Mouse (Mus musculus) hematopoietic stem cell, adult 5-6 weeks (primary cell): ENCODE results near the gene 4930512M02Rik. TPM values are rescaled to one million over a fixed set of nuclear protein-coding genes. Genes with fewer than 3 reads are reported as not detected.

Experiments
- total RNA-seq: library from RNA; stranded (forward); fragments of 172-1452, 232-1000 nt; gene quantifications from 2 replicates; pipeline ENCODE4 v1.2.3, GENCODE M21; 2017

Gene 4930512M02Rik
- total RNA-seq, 1 experiment from 2014 or later: not detected

Other genes with a start within 250 kb of the 4930512M02Rik start
- gene Spata48, start 165.7 kb downstream of the 4930512M02Rik start, total RNA-seq: 2.0 TPM in 1 of 2 replicates, not detected in the other
- gene Zpbp, start 165.4 kb downstream of the 4930512M02Rik start, total RNA-seq: 3.3 and 4.7 TPM in 2 replicates
- 100 and 110 TPM in 2 replicates for gene Ikzf1, start 57.2 kb upstream of the 4930512M02Rik start, total RNA-seq
- gene Fignl1, start 181.1 kb upstream of the 4930512M02Rik start, total RNA-seq: 68.5 and 68.9 TPM in 2 replicates